Mouse (Mus musculus): Measurements from ENCODE around the gene Cdc14b.

Cdc14b gene

DNA sequence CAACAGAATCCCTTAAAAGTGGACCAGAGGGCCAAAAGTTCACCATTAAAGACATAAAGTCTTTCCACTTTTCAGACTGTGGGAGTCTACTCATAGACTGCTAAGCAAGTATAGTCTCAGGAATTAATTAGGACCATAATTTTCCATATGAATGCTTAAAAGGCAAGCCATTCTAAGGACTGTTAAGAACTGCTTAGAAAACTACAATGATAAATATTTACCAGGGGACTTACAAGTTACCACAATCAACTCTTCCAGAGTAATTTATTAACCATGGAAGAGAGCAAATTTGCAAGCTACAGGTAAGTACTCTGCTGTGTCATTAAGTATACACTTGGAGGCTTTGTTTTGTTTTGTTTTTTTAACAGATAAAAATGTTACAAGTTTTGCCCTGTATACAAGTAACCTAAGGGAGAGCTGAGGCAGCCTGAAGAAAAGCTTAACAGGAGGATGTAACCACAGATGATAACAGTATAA is 37.4 kb downstream of the Cdc14b start:
- in situ Hi-C loops (cut with MboI, MseI) = no loop called here

DNA sequence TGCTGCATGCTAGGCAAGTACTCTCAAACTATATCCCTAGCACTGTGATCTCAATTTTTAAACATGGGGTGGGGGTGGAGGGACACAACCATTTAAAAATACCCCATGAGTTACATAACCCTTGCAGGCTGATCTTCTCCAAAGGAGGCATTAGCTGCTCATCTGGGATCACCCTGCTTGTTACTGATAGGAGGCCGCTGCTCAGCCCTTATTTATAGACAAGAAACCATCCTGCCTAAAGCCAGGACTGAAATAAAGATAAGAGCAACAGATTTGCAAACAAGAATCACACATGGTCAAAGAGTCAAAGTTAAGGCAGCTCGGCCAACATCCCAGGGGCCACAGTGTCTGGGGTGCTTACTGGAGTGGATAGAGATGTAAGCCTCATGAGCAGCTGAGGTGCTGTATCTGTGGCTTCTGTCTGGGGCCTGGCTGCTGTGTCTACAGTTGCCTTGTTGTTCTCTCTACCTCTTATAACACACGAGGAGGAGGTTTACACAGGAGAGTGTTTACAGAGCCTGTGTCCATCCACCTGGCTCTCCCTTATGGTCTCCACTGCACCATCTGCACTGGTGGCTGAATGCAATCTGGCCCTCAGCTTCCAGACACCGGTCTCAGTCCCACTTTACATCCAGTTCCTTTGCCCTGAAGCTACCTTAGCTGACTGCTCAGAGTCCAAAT is 38.0 kb downstream of the Cdc14b start:
- in situ Hi-C loops (cut with MboI, MseI) = no loop called here

DNA sequence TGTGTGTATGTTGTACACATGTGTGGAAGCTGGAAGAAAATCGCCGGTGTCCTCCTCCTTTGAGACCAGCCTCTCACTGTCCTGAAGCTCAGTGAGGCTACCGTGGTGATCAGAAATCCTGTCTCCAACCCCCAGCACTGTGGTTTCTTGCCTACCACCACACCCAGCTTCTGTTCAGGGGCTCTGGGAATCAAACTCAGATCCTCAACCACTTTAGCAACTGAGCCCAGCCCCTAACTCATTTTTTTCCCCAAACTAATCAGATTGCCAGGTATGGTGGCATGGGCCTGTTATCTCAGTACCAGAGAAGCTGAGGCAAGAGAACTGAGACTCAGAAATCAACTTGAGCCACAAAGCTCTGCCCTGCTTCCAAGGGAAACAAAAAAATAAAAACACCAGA is 39.3 kb downstream of the Cdc14b start:
- in situ Hi-C loops (cut with MboI, MseI) = no loop called here

DNA sequence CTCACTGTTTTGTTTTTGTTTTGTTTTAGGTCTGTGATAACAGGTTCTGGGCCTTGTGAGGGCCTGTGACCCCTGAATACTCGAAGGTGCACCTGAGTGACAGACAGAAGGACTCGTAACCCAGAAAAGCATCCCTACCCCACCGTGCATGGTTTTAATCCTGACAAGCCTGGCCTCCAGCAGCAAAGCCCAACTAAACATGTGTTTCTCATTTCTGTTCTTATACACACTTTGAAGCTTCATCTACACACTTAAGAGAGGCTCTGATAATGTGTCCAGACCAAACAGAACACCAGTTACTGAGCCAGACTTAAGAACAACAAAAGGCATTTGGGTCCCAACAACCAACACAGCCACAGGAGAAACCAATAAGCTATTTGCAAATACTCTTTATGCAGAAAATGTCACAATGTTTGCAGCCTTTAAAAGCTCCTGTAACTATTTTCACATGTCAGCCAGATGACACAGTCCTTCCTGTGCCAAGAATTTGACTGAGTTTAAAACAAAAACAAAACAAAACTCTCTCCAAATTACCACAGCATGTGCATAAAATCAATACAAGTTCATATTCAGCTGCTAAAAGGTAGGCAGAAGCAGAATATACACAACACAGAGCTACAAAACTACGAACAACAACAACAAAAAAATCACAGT is 39.9 kb downstream of the Cdc14b start:
- in situ Hi-C loops (cut with MboI, MseI) = no loop called here

DNA sequence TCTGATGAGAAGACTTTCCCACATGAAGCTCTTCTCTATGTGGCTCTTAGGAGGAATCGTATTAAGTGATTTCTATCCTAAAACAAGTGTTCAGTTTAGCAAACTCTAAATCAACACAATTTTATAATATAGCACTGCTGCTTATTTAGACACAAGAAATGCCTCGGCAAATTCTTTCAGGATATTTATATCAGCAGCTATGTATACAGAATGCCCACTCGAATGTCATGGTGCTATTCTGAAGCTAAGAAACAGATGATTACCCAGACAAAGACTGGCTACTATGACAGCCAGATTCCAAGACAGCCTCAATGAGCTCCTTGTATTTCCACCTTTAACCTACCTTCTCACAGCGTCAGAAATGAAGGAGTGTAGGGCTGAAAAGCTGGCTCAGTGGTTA is 42.0 kb downstream of the Cdc14b start:
- in situ Hi-C loops (cut with MboI, MseI) = loop anchor here (5.0 kb wide), 1 partner anchor 56 kb away; no protein-coding TSS in a partner anchor

DNA sequence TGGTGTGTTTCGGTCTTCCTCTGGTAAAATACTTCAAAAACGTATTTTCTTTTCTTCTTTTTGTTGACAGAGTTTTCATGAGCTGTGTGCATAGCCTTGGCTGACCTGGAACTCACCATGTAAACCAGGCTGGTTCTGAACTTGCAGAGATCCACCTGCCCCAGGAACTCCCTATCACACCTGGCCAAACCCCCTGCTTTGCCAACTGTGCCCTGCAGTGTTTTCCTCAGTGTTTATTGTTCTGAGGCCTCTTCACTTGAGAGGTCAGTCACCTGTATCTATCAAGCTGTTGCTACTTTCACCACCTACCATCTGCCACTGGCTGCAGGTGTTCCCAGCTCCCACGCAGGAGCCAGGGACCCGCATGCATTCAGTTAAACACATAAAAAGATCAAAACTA is 48.4 kb downstream of the Cdc14b start:
- in situ Hi-C loops (cut with MboI, MseI) = no loop called here

DNA sequence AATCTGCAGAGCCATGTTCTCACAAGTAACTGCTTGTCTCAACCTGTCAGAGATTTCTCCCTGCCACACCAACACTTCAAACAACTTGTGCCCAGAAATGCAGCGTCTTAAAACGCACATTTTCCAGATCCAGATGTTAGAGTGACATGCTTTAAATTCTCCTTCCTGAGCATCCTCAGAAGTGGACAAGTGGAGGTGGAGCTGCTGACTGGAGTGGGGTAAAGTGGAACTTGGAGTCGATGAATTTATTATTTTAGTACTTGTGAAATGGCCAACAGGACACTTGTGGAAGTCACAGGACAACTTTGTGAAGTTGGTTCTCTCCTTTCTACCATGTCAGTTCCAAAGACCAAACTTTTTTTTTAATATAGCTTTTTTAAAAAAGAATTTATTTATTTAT is 49.4 kb downstream of the Cdc14b start:
- in situ Hi-C loops (cut with MboI, MseI) = no loop called here

DNA sequence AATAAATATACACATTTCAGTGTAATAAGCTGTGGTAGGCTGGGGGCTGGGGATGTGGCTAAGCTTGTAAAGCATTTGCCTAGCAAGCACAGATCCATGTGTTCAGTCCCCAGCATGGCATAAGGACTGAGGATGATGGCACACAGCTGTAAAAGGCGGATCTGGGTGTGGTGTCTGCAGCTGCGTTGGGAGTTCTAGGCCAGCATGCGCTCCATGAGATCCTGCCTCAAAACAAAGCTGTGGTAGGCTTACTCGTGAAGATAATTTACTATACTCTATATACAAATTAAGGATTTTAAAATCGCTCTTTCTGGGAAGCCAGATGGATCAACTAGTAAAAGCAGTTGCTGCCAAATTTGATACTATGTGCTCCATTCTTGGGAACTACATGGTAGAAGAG is 60.2 kb downstream of the Cdc14b start:
- in situ Hi-C loops (cut with MboI, MseI) = no loop called here

DNA sequence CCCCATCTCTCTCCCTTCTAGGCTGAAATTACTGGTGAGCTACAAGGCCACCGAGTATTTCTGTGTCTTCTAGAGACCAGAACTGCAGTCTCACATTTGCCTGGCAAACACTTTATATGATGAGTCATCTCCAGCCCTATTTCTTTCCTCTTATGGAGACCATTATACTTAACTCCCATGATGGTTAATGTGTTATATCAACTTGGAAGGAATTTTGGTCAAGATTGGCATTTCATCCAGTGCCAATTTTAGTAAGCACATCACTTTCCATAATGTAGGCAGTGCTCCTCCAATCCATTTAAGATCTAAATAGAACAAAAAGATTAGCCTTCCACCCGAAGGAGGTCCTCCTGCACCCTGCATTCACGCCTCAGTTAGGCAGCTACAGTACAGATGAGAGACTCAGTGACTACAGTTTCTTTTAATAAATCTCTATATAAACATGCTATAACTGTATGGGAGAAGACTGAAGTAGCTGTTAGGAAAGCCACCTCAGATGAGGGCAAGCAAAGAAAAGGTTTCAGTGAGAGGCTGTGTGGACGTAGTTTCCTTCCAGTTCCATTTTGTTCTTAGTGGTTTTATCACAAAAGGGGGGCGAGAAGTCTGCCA is 63.0 kb downstream of the Cdc14b start:
- in situ Hi-C loops (cut with MboI, MseI) = no loop called here

DNA sequence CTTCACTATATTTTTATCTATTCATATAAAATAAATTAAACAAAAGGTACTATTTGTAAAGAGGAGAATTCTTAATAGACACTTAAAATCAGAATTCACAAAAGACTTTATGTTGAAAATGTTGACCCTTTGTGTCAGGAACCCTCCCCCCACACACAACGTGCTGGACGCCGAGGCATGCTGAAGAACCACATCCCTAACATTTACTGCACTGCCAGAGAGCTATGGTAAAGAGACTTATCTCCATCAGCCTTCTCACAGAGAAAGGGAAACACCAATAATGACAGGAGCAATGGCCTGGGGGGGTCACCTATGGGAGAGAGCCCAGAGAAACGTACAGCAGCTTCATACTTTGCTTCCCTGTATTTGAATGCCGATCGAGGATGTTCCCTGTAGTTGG is 66.9 kb downstream of the Cdc14b start:
- in situ Hi-C loops (cut with MboI, MseI) = no loop called here

DNA sequence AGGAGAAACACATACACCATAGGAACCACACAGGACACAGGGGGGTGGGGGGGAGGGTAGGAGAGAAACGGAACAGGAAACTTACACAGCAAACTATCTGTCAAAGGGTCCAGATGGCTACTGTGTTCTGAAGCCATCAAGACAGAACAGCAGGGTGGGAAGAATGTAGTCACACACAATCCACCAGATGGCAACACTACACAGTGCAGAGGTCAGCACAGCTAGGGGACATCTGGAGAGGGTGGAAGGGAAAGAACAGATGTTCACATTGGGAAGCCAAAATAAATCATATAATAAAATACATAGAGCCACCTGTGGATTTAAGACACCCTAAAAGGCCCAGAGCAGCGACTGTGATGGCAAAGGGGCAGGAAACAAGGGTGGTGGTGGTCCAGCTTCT is 69.9 kb downstream of the Cdc14b start:
- in situ Hi-C loops (cut with MboI, MseI) = no loop called here

DNA sequence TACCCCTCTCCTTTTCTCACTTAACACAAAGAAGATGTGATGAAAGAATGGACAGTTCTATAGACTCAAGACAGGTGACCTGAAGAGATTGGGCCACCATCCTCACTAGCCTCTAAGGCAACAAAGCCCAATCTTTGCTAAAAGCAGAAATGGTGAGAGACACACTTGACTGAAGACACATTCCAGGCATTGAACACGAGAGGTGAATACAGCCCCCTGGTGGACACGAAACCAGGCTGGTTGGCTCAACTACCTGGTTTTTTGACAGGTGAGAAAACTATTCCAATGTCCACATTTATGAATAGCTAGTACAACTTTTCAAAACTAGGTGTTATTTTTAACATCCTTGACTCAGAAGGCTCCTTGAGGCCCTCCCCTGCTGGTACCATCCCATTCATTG is 70.4 kb downstream of the Cdc14b start:
- in situ Hi-C loops (cut with MboI, MseI) = no loop called here

DNA sequence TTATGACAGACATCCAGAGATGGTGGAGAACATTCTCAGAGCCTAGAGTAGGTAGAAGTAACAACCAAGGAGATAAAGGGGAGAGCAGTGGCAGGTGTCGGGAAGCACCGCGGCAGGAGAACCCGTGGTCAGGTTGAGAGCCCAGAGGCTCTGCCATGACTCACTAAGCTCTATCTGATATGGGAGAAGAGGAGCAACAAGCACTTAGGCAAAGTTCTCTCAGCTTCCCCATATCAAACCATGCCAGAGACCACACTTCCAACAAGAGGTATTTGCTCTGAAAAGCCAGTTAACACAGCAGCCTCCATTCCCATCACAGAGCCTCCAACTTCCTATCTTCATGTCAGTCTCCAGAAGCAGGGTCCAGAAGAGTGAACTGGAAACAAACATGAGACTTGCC is 74.2 kb downstream of the Cdc14b start:
- in situ Hi-C loops (cut with MboI, MseI) = no loop called here

DNA sequence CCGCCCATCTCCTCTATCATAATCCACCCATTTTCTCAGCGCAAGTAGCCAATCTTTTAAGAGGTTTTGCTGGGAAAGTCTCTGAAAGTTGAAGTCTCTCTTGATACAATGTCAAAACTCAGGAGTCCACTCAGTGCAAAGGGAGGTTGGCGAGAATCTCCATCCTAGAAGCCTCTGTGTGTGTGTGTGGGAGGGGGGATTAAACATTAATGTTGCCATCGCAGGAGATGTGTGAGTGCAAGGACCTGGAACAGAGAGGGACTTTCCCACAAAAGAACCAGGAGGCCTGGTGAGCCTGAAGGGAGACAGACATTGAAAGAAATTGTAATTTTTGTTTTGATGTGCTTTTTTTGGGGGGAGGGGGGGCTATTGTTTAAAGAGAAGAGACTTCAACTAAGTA is 76.8 kb downstream of the Cdc14b start:
- in situ Hi-C loops (cut with MboI, MseI) = no loop called here

DNA sequence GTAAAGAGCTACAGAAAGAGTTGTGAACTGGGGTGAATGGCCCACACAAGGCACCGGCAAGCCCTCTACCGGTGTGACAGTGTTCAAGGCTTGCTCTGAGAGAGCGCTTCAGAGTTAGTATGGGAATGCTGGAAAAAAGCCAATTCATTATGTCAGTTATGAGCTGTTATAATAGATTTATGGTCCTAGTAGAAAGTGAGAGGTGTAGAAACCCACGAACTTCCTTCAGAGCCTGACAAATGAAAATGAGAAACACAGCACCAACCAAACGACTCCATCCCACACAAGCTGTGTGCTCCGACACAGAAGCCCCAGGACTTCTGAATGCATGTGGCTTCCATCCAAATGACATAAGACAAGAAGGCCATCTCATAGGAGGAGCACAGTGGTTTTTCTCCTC is 77.2 kb downstream of the Cdc14b start:
- in situ Hi-C loops (cut with MboI, MseI) = no loop called here

DNA sequence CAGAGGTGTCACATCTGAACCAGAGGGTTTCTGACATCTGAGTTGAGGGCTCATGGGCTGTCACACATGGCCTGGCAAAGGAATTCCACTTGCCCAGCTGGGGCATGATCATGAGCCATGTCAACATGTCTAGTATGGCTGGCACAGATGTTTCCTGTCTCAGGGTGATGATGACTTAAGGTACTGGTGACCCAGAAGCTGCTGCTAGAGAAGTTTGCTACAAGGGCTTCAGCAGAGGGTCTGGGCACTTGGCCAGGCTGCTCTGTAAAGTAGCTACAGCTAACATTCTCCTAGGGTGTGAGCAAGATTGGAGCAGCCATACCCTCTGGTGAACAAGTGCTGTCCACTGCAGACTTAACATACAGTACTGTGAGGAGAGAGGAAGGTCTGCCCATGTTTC is 88.0 kb downstream of the Cdc14b start:
- in situ Hi-C loops (cut with MboI, MseI) = no loop called here

DNA sequence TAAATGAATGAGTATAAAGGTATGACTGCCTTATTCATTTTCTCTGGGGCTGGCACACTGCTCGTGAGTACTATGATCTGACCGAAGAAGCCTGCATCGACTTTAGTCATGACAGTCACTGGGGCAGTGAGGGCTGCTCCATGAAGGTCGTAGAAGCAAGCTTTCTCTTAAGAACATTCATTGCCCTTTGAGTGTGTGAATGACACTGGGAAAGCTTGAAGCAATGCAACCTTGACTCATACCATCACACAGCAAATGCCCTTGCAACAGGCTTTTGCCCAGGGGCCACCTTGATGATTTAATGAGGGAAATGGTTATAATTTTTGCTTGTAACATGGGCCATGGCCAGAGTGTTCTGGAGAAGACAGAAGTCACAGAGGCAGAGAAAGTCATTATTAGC is 88.6 kb downstream of the Cdc14b start:
- in situ Hi-C loops (cut with MboI, MseI) = no loop called here

DNA sequence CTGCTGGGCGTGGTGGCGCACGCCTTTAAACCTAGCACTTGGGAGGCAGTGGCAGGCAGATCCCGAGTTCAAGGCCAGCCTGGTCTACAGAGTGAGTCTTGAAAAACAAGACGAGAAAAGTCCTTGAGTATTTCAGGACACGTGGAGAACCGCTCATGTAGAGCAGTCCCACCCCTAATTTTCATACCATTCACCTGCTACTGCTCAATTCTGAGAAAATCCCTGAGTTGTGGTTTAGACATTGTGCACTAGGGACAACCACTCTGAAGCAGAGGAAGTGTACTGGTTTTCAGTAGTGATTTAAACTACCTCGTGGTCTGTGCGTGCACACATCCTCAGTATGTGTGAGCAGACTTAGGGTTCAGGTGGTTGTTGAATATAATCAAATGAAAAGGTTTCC is 89.5 kb downstream of the Cdc14b start:
- in situ Hi-C loops (cut with MboI, MseI) = no loop called here

DNA sequence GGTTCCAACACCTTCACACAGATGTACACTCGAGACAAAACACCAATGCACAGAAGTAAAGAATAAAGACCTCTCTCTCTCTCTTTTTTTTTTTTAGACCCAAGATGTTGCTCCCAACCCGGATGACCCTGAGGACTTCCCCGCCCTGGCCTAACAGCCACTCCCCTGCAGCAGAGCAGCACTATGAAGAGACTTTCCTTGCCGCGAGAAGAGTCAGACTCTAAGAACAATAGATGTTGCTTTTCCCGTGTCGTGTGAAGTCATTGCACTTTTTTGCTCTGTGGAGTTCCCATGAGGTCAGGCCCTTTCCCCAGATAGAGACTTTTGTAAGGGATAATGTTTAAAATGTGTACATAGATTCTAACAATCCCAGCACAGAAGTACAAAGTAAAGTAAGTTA is 89.9 kb downstream of the Cdc14b start:
- in situ Hi-C loops (cut with MboI, MseI) = no loop called here

DNA sequence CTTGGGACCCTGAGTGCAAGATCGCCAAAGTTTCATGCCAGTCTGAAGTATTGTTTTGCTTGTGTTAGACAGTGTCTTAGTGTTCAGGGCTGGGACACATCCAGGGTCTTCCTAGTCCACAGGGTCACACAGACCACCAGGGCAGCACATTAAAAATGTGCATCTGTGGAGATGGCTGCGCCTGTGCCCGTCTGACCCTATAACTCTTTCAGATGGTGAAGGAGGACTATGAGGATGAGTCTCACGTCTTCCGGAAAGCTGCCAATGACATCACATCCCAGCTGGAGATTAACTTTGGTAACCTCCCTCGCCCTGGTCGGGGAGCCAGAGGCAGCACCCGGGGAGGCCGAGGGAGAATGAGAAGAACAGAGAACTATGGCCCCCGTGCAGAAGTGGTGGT is 90.7 kb downstream of the Cdc14b start:
- in situ Hi-C loops (cut with MboI, MseI) = no loop called here

DNA sequence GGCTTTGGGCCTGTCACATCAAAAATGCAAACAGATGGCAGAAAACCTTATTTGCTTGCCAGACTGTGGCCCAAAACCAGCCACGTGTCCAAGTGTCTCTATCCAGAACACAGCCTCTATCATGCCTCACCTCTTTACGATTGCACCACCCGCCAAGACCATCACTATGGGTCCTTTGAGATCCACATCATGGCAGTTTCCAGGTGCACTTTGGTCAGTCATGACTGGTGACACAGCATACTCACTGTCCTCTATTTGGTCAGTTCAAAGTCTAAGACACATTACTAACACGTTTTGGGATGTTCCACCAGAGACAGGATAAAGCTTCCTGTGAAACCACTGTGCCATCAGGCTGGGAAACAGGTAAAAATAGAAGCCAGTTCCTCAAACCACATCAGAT is 91.5 kb downstream of the Cdc14b start:
- in situ Hi-C loops (cut with MboI, MseI) = no loop called here

DNA sequence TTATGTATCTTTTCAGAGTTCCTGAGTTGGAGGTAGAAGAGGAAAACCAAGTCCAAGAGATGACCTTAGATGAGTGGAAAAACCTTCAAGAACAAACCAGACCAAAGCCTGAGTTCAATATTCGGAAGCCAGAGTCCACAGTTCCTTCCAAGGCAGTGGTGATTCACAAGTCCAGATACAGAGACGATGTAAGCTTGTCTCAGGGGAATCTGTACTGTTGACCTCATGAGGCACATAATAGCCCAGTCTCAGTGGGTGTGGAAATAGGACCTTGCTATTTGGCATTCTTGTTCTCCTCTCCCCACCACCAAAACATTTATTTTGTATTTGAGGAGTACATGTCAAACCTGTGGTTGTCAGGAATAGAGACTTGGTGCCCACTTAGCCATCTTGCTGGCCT is 93.0 kb downstream of the Cdc14b start:
- in situ Hi-C loops (cut with MboI, MseI) = no loop called here

DNA sequence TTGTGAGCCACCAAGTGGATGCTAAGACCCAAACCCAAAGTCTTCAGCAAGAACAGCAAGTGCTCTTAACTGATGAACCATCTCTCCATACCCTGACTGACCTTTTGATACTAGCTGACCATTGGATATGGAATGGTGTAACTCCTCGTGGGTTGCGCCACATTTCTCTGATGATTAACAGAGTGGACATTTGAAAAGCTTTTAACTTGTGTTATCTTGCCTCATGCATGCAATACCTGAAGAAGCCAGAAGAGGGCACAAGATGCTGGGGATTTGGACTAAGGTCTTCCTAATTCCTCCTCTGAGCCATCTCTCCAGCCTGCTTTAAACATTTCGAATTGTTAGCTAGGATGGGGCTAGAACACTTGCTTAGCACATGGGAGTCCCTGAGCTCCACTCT is 94.2 kb downstream of the Cdc14b start:
- in situ Hi-C loops (cut with MboI, MseI) = no loop called here

All from regulatory T cell (primary cell).